Mouse (Mus musculus) olfactory bulb, adult 2 months (tissue): ENCODE measurements around the gene Glis3. TPM values are rescaled to one million over a fixed set of nuclear protein-coding genes. Genes with fewer than 3 reads are reported as not detected.

Experiments
- H3K27ac ChIP-seq: fragments of 200-500 bp; 2 replicates; pipeline ENCODE4 v1.5.1; 2012; ENCODE audit warnings: low read depth, low read length; ENCODE audit not compliant: insufficient read depth
- H3K4me1 ChIP-seq: fragments of 200-500 bp; 2 replicates; pipeline ENCODE4 v1.6.1; 2012; ENCODE audit warnings: low read length; ENCODE audit not compliant: control insufficient read depth, insufficient read depth
- H3K4me3 ChIP-seq: fragments of 200-500 bp; 2 replicates; pipeline ENCODE4 v1.5.1; 2012; ENCODE audit warnings: mild to moderate bottlenecking, low read depth, low read length, moderate library complexity; ENCODE audit not compliant: insufficient read depth
- CTCF ChIP-seq: fragments of 200-500 bp; IDR thresholded peaks from 2 replicates; pipeline ENCODE4 v1.5.1; 2012; ENCODE audit warnings: low read depth, mild to moderate bottlenecking, low read length, moderate library complexity; ENCODE audit not compliant: insufficient read depth
- POLR2A ChIP-seq: fragments of 200-500 bp; IDR thresholded peaks from 2 replicates; pipeline ENCODE4 v1.6.1; 2012; ENCODE audit warnings: mild to moderate bottlenecking, low read depth, low read length, moderate library complexity; ENCODE audit not compliant: insufficient read depth
- WGBS: fragments of 180-500 bp; shearing (Covaris S2); methylation state at CpG from one replicate; pipeline ENCODE4 v1.1.7; 2018; 5-methylcytosine and 5-hydroxymethylcytosine counted together
- polyA plus RNA-seq: library from polyadenylated mRNA; stranded (reverse); fragments of >200 nt; gene quantifications from 2 replicates; pipeline ENCODE4 v1.2.4, GENCODE M21; 2012; ENCODE audit warnings: low replicate concordance; ENCODE audit not compliant: missing spikeins, insufficient read depth, insufficient read length

Glis3 gene
- polyA plus RNA-seq, 1 experiment, result not detected

DNA sequence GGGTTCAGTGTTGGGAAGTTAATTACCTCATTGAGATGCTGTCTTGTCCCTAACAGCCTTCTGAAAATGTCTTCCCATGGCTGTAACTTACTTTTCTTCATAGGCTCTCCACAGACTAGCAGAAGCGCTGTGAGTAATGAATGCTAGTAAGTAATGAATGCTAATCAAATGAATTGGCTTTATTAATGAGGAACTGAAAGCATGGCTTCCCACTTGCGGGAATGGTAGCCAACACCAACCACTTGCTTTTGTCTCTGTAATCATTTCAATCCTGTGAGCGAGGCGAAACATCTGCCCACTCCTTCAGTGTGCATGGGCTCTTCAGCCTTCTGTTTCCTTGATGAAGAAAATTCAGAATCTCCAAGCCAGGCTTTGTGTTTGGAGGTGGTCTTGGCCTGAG is 5.6 kb upstream of the Glis3 start:
- 73% methylated on average over 4 of the region's 4 CpGs for WGBS
- H3K4me1 ChIP-seq, result no peaks in the 10 kb centered on the region
- no peak for TF ChIP-seq POLR2A
- no peak for TF ChIP-seq CTCF
- H3K27ac ChIP-seq, result no peak overlapping the region
- H3K4me3 ChIP-seq, result no peak overlapping the region

DNA sequence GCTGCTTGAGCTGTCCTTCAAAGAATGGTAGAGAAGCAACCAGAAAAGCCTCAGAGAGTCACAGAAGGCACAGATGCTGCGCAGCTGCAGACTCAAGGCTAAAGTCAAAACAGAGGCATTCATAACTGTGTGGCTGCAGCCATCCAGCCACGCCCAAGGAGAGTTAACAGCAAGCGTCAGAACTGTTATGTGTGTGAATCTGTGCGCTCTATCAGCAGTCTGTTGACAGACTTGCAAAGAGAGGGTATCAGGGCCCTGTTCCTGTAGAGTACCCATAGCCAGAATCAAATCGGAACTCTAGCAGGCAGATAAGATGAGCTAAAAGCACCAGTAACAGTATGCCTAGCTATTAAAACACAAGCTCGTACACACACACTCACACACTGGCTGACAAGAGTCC is 4.5 kb upstream of the Glis3 start:
- H3K4me1 ChIP-seq, result peaks cover 7% of the 10 kb centered on the region
- H3K4me3 ChIP-seq, result no peak overlapping the region
- no peak for TF ChIP-seq POLR2A
- no peak for TF ChIP-seq CTCF
- no peak overlapping the region for H3K27ac ChIP-seq
- WGBS, result 91% methylated on average over 6 of the region's 6 CpGs

DNA sequence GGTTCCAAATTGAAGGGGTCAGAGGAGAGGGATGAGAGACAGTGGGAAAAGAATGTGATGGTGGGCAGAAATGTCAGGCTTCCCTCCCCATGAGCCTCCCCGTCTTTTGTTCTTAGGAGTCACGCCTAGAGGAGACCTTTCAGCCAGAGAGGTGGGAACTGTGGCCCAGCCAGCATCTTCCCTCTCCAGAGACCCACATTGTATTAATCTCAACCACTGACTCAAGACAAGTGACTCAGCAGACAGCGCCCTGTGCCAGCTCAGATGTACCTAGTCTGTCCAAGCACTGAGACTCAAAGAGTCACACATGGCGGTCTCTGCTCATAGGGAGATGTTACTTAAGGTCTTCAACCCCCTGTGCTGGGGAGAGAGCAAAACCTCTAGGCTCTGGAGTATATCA is 3.5 kb upstream of the Glis3 start:
- TF ChIP-seq CTCF (no peak), POLR2A (no peak)
- peaks cover 16% of the 10 kb centered on the region for H3K4me1 ChIP-seq
- no peak overlapping the region for H3K4me3 ChIP-seq
- H3K27ac ChIP-seq, result no peak overlapping the region
- 96% methylated on average over 4 of the region's 4 CpGs for WGBS

DNA sequence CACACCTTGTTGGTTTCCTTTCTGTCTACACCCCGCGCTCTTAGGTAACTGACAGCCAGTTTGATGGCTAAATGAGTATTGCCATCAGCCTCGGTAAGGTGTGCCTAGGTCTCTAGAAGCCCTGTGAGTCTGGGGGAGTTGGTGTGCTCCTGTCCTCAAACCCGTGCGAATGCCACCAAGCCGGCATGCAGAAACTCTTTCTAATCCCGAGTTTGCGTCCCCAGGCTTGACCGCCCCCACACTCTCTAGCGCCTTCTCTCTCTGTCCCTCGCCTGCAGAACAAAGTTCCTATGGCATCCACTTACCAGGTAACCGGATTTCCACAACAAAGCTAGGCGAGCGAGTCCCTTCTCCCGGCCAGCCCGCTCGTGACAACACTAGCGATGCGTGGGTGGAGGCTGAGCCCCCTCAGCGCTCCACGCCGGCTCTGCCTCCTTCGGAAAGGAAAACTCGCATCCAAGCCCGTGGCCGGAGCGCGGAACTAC is 544 bp downstream of the Glis3 start:
- Histone ChIP-seq H3K27ac (no peak overlapping the region), H3K4me1 (peaks cover 22% of the 10 kb centered on the region), H3K4me3 (peak overlapping the region; percentile 55)
- TF ChIP-seq POLR2A, result no peak
- under 1% methylated on average over 28 of the region's 28 CpGs for WGBS

DNA sequence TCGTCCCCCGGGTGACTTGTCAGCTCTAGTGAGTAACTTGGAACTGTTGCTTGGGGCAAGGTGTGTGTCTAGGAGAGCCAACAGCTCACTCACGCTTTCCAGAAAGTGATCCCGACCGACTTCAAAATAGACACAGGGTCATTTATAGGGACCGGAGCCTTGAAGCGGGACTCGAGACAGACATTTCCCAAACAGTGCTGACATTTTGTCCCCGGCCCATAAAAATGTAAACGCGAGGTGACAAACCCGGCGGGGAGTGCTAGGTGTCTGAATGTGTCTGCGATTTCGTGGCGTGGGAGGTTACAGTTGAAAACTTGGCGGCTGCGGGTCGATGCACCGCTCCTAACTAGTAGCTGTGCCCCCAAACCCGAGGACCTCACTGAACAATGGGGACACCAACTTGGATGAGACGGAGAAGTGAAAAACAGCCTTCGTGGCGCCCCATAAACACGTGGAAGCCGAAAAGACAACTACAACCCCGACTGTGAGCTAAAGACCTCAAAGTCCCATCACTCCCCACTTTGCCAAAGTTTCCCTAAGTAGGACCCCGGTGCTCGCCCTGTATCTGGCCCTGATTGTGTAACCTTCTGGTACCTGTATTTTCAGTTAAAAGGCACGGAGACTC is 1.1 kb downstream of the Glis3 start:
- H3K4me1 ChIP-seq, result peaks cover 22% of the 10 kb centered on the region
- peak overlapping the region; percentile 55 for H3K4me3 ChIP-seq
- no peak overlapping the region for H3K27ac ChIP-seq
- 2% methylated on average over 30 of the region's 30 CpGs for WGBS
- TF ChIP-seq CTCF, result no peak
- TF ChIP-seq POLR2A, result no peak

DNA sequence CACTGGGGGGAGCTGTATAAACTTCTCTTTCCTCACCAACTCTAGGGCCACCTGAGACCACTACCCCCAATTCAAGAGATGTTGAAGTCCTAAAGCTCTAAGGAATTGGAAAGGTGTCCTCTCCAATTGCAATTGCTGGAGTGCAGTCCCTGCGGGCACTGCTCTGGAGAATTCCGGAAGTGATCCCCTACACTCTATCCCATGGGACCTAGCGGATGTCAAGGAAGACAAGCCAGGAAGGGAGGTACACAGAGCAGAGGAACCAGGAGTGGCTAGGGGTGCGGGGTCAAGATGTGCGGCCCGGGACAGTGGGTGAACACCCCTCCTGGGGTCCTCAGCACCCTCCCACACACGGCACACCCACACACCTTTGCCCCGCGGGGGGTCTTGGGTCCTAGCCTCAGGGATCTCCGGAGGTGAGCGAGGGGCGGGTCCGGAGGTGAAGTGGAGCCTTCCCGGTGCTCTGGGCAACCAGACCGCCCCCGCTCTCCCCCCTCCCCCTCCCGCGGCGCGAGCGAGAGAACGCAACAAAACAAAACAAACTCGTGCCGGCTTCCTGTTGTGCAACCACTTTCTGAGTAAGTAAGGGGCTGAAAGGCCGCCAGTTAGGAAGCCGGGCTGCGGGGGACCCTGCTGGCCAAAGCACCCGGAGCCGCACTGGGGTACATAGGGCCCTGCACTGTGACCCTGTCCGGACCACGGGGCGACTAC is 2.0 kb downstream of the Glis3 start:
- no peak overlapping the region for H3K27ac ChIP-seq
- H3K4me1 ChIP-seq, result peaks cover 22% of the 10 kb centered on the region
- no peak for TF ChIP-seq CTCF
- TF ChIP-seq POLR2A, result no peak
- WGBS, result 4% methylated on average over 31 of the region's 32 CpGs
- H3K4me3 ChIP-seq, result peak overlapping the region; percentile 55

DNA sequence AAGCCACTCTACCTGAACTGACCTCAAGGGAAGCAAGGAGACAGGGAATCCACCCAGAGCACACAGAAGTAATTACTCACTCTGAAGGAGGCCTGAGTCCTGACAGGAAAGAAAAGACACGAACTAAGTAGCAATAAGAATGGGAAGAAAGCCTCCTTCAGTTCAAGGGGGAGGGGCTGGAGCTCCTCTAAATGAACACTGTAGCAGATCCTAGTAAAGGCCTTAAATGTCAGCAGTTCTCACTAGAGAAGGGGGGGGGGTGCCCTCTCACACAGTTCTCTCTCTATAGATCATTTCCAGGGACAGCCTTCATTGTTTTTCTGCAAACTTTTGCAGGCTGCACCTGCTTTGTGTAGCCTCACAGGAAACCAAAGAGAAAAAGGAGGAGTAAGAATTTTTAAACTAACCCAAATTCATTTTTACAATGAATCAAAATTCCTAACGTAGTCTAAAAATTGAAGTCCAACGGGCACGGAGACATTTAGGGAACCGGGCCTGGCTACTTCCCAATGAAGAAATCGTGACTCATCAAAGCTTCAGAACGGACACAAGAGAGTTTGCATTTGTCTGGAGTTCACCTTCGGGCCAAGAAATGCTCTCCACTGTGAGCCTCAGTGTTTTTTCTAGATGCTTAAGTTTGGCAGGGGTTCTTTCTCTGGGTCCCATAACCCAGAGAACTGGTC is 2.7 kb downstream of the Glis3 start:
- TF ChIP-seq CTCF (no peak), POLR2A (no peak)
- Histone ChIP-seq H3K4me3 (no peak overlapping the region), H3K27ac (no peak overlapping the region), H3K4me1 (peaks cover 22% of the 10 kb centered on the region)
- WGBS, result 42% methylated on average over 8 of the region's 8 CpGs

DNA sequence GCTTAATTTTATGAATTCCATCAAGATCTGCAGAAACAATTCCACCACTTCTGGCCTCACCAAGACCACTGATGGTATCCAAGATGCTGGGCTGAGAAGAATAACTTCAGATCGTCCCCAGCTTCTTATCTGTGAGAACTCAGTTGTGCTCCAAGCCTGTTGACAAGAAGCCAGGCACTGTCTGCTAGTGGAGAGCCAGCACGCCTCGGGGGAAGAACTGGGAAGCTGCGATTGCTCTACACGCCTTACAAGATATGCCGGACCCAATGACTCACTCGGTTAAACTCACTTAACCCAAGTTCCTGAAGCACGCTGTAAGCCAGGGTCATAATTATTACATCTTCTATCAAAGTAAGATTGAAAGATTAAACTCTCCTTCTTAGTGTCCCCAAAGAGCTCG is 16.1 kb downstream of the Glis3 start:
- no peak overlapping the region for H3K4me3 ChIP-seq
- no peak for TF ChIP-seq POLR2A
- no peak for TF ChIP-seq CTCF
- no peak overlapping the region for H3K27ac ChIP-seq
- peaks cover 4% of the 10 kb centered on the region; the same call in 1 of the 2 replicates for H3K4me1 ChIP-seq
- 71% methylated on average over 9 of the region's 9 CpGs for WGBS

DNA sequence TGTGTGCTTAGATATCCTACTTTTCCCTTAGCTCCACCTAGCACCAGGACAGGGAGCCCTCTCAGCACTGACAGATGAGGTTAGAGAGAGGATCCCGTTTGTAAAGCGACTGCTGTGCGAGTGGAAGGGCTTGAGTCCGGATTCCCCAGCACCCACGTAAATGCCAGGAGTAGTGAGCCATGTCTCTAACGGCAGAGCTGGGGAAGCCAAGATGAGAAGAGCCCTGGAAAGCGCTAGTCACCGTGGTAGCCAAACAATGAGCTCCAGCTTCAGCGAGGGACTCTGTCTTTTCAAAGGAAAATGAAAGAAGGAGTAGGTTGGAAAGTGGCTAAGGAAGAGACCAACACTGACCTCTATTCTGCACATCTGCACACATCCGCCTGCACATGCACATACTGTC is 16.7 kb downstream of the Glis3 start:
- no peak overlapping the region for H3K27ac ChIP-seq
- 52% methylated on average over 10 of the region's 10 CpGs for WGBS
- H3K4me1 ChIP-seq, result peaks cover 4% of the 10 kb centered on the region; the same call in 1 of the 2 replicates
- TF ChIP-seq CTCF, result no peak
- no peak for TF ChIP-seq POLR2A
- H3K4me3 ChIP-seq, result no peak overlapping the region
